17 mouse cellular contexts compared by ENCODE assay signal in the genomic region with DNA sequence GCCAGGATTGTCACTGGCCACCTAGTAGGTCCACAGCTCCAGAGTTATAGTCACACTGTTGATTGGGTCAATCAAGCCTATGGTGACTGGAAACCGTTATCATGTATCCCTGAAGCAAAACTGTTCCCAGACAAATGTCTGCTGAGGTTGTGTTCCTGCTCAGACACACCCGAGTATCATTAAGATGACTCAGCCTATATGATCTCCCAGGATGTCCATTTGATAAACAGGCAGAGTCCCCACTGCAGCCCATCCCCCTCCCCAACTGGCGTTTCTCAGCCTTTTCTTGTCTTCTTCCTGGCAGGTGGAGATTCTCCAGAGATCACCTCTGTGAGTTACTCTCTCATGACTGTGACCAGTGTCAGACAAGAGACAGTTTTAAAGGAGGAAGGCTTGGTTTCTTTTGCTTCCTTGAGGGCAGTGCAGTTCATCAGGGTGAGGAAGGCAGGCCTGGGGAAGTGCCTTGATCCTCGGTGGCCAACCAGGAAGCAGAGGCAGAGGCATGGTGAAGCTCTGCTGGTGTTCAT.
A peak's percentile ranks its signal among the peaks of the same experiment; 100 is the strongest.
DNase-seq lines count a peak whose midpoint lies in the region; ATAC-seq lines count a peak whose summit lies in the region.
"Had no signal": no experiment of that assay in that cellular context is flagged by ENCODE, and none has a peak within 500 bp of the region (broad histone marks: within the 10 kb centered on the region; RNA-seq: fewer than 3 reads in every experiment).

No protein-coding gene starts in this region.

- ATAC-seq in forebrain, embryonic 13.5 days = no peak
- ATAC-seq in forebrain, embryonic 16.5 days = no peak
- no peak for ATAC-seq in hindbrain, embryonic 11.5 days (ENCODE audit: low FRiP score)
- no peak for ATAC-seq in hindbrain, embryonic 14.5 days (ENCODE audit: low FRiP score)
- no peak for ATAC-seq in liver, embryonic 12.5 days
- ATAC-seq: liver, postnatal 0 days had no signal

- H3K9ac ChIP-seq in forebrain, embryonic 13.5 days = no peak overlapping the region
- H3K9ac ChIP-seq in forebrain, embryonic 16.5 days (replicated peaks; ENCODE audit: low read depth, low read length) = no peak overlapping the region
- no peak overlapping the region for H3K9ac ChIP-seq in hindbrain, embryonic 11.5 days (ENCODE audit: low read depth, low read length)
- H3K9ac ChIP-seq in hindbrain, embryonic 14.5 days = no peak overlapping the region
- H3K9ac ChIP-seq in liver, embryonic 12.5 days = no peak overlapping the region
- H3K9ac ChIP-seq: embryonic facial prominence, embryonic 12.5 days; limb, embryonic 12.5 days; liver, postnatal 0 days had no signal

- 78% methylated on average over 4 of the region's 4 CpGs for WGBS in forebrain, embryonic 13.5 days
- 73% methylated on average over 4 of the region's 4 CpGs for WGBS in forebrain, embryonic 16.5 days
- 74% methylated on average over 4 of the region's 4 CpGs for WGBS in hindbrain, embryonic 10.5 days
- 81% methylated on average over 4 of the region's 4 CpGs for WGBS in hindbrain, embryonic 11.5 days
- 71% methylated on average over 4 of the region's 4 CpGs for WGBS in hindbrain, embryonic 14.5 days
- WGBS in liver, embryonic 12.5 days (ENCODE audit: insufficient replicate concordance) = 40% methylated on average over 4 of the region's 4 CpGs

- no peaks in the 10 kb centered on the region for H3K9me3 ChIP-seq in forebrain, embryonic 13.5 days (replicated peaks)
- no peaks in the 10 kb centered on the region for H3K9me3 ChIP-seq in forebrain, embryonic 16.5 days (ENCODE audit: control insufficient read depth, low read length)
- no peaks in the 10 kb centered on the region for H3K9me3 ChIP-seq in hindbrain, embryonic 10.5 days
- H3K9me3 ChIP-seq in hindbrain, embryonic 11.5 days (ENCODE audit: control insufficient read depth, low read length) = no peaks in the 10 kb centered on the region
- no peaks in the 10 kb centered on the region for H3K9me3 ChIP-seq in hindbrain, embryonic 14.5 days (ENCODE audit: control insufficient read depth, low read length)
- H3K9me3 ChIP-seq in liver, embryonic 12.5 days (replicated peaks) = no peaks in the 10 kb centered on the region
- H3K9me3 ChIP-seq: embryonic facial prominence, embryonic 12.5 days; limb, embryonic 12.5 days had no signal

- peaks cover 24% of the 10 kb centered on the region for H3K36me3 ChIP-seq in forebrain, embryonic 13.5 days (ENCODE audit: poor library complexity, severe bottlenecking)
- no peaks in the 10 kb centered on the region for H3K36me3 ChIP-seq in forebrain, embryonic 16.5 days (ENCODE audit: control insufficient read depth, insufficient read depth)
- 0 out of 2 replicates have a peak, but pooled peaks cover 6% of the 10 kb centered on the region for H3K36me3 ChIP-seq in hindbrain, embryonic 10.5 days
- H3K36me3 ChIP-seq in hindbrain, embryonic 11.5 days (ENCODE audit: control insufficient read depth, insufficient read depth, low read length) = no peaks in the 10 kb centered on the region
- H3K36me3 ChIP-seq in hindbrain, embryonic 14.5 days (replicated peaks; ENCODE audit: control insufficient read depth, insufficient read depth) = 0 out of 2 replicates have a peak, but pooled peaks cover 4% of the 10 kb centered on the region
- H3K36me3 ChIP-seq in liver, embryonic 12.5 days = no peaks in the 10 kb centered on the region
- H3K36me3 ChIP-seq: embryonic facial prominence, embryonic 12.5 days; limb, embryonic 12.5 days had no signal

- no peaks in the 10 kb centered on the region for H3K27me3 ChIP-seq in forebrain, embryonic 13.5 days
- H3K27me3 ChIP-seq in forebrain, embryonic 16.5 days (replicated peaks; ENCODE audit: control insufficient read depth, insufficient read depth, low read length) = no peaks in the 10 kb centered on the region
- no peaks in the 10 kb centered on the region for H3K27me3 ChIP-seq in hindbrain, embryonic 10.5 days (ENCODE audit: insufficient read depth, poor library complexity, severe bottlenecking)
- no peaks in the 10 kb centered on the region for H3K27me3 ChIP-seq in hindbrain, embryonic 11.5 days (ENCODE audit: control insufficient read depth, insufficient read depth, low read length)
- H3K27me3 ChIP-seq in hindbrain, embryonic 14.5 days (ENCODE audit: control insufficient read depth, insufficient read depth, low read length) = no peaks in the 10 kb centered on the region
- no peaks in the 10 kb centered on the region for H3K27me3 ChIP-seq in liver, embryonic 12.5 days (replicated peaks)
- H3K27me3 ChIP-seq: embryonic facial prominence, embryonic 12.5 days; limb, embryonic 12.5 days had no signal

- H3K27ac ChIP-seq in forebrain, embryonic 13.5 days = peak overlapping the region; percentile 51
- H3K27ac ChIP-seq in forebrain, embryonic 16.5 days (ENCODE audit: low read length) = no peak overlapping the region
- peak overlapping the region; percentile 51 for H3K27ac ChIP-seq in hindbrain, embryonic 10.5 days
- no peak overlapping the region for H3K27ac ChIP-seq in hindbrain, embryonic 11.5 days (ENCODE audit: low read depth, low read length)
- 0 out of 2 replicates have a peak overlapping the region, but pooled peaks have one; percentile 28 for H3K27ac ChIP-seq in hindbrain, embryonic 14.5 days
- H3K27ac ChIP-seq in liver, embryonic 12.5 days = no peak overlapping the region
- H3K27ac ChIP-seq: embryonic facial prominence, embryonic 12.5 days; limb, embryonic 12.5 days had no signal

- H3K4me1 ChIP-seq in forebrain, embryonic 13.5 days = peaks cover 27% of the 10 kb centered on the region
- peaks cover 10% of the 10 kb centered on the region for H3K4me1 ChIP-seq in forebrain, embryonic 16.5 days (replicated peaks; ENCODE audit: control insufficient read depth, insufficient read depth, low read length)
- H3K4me1 ChIP-seq in hindbrain, embryonic 10.5 days (replicated peaks) = peaks cover 24% of the 10 kb centered on the region
- H3K4me1 ChIP-seq in hindbrain, embryonic 11.5 days (replicated peaks; ENCODE audit: control insufficient read depth, insufficient read depth, low read length) = no peaks in the 10 kb centered on the region; the same call in 1 of the 2 replicates
- peaks cover 15% of the 10 kb centered on the region for H3K4me1 ChIP-seq in hindbrain, embryonic 14.5 days (replicated peaks; ENCODE audit: control insufficient read depth, insufficient read depth, low read length)
- no peaks in the 10 kb centered on the region for H3K4me1 ChIP-seq in liver, embryonic 12.5 days
- H3K4me1 ChIP-seq: embryonic facial prominence, embryonic 12.5 days had no signal

- DNase-seq in hindbrain, embryonic 10.5 days (ENCODE audit: low spot score) = no peak
- DNase-seq in hindbrain, embryonic 11.5 days (ENCODE audit: low spot score) = no peak
- DNase-seq in 3T3-L1 (ENCODE audit: low read depth, low spot score) = peak; percentile 55
- no peak for DNase-seq in hindbrain, embryonic 14.5 days (ENCODE audit: low spot score)
- no peak for DNase-seq in testis, postnatal 10 days (ENCODE audit: low spot score)
- DNase-seq: adrenal gland, postnatal 14 days; B cell, adult 2 months; cerebellum, postnatal 14 days; gastrocnemius, postnatal 14 days; kidney, adult 8-10 months; kidney, postnatal 4 days; liver, postnatal 0 days had no signal

- H3K4me2 ChIP-seq in forebrain, embryonic 13.5 days = no peak overlapping the region
- H3K4me2 ChIP-seq in forebrain, embryonic 16.5 days (ENCODE audit: low read length) = no peak overlapping the region
- no peak overlapping the region for H3K4me2 ChIP-seq in hindbrain, embryonic 11.5 days (replicated peaks; ENCODE audit: low read depth, low read length)
- H3K4me2 ChIP-seq in hindbrain, embryonic 14.5 days (replicated peaks) = no peak overlapping the region
- H3K4me2 ChIP-seq in liver, embryonic 12.5 days = no peak overlapping the region
- H3K4me2 ChIP-seq: embryonic facial prominence, embryonic 12.5 days; limb, embryonic 12.5 days had no signal

- H3K4me3 ChIP-seq in forebrain, embryonic 13.5 days = no peak overlapping the region
- no peak overlapping the region for H3K4me3 ChIP-seq in forebrain, embryonic 16.5 days (replicated peaks; ENCODE audit: low read length)
- no peak overlapping the region for H3K4me3 ChIP-seq in hindbrain, embryonic 10.5 days
- H3K4me3 ChIP-seq in hindbrain, embryonic 11.5 days (ENCODE audit: low read depth, low read length) = no peak overlapping the region
- H3K4me3 ChIP-seq in hindbrain, embryonic 14.5 days (replicated peaks; ENCODE audit: low read length) = no peak overlapping the region
- no peak overlapping the region for H3K4me3 ChIP-seq in liver, embryonic 12.5 days
- H3K4me3 ChIP-seq: embryonic facial prominence, embryonic 12.5 days; limb, embryonic 12.5 days had no signal

Comparison
In these comparisons a context has a peak if more than half of its experiments do, and no peak if none do; other contexts are left out.
1. H3K27ac ChIP-seq: peak in forebrain, embryonic 13.5 days (single experiment), hindbrain, embryonic 10.5 days (single experiment) and hindbrain, embryonic 14.5 days (single experiment); none in forebrain, embryonic 16.5 days (single experiment), hindbrain, embryonic 11.5 days (single experiment) and liver, embryonic 12.5 days (single experiment).